12 mouse cellular contexts compared by ENCODE assay signal in genomic region chr13:99503370-99503979, GRCm38 (mm10). TPM values are rescaled to one million over a fixed set of nuclear protein-coding genes. Genes with fewer than 3 reads are reported as not detected.
DNase-seq lines count a peak whose midpoint lies in the region; ATAC-seq and TF ChIP-seq lines count a peak whose summit lies in the region.
"Had no signal": no experiment of that assay in that cellular context is flagged by ENCODE, and none has a peak within 500 bp of the region (broad histone marks: within the 10 kb centered on the region; RNA-seq: fewer than 3 reads in every experiment).

No protein-coding gene starts in this region.

- no peaks in the 10 kb centered on the region for H3K9me3 ChIP-seq in midbrain, embryonic 12.5 days
- H3K9me3 ChIP-seq in midbrain, embryonic 11.5 days (ENCODE audit: control insufficient read depth, low read length) = no peaks in the 10 kb centered on the region
- no peaks in the 10 kb centered on the region for H3K9me3 ChIP-seq in CH12.LX (replicated peaks; ENCODE audit: low read length)
- H3K9me3 ChIP-seq in forebrain, postnatal 0 days (ENCODE audit: low read length) = no peaks in the 10 kb centered on the region
- H3K9me3 ChIP-seq in stomach, postnatal 0 days (ENCODE audit: control insufficient read depth, low read length) = no peaks in the 10 kb centered on the region
- no peaks in the 10 kb centered on the region for H3K9me3 ChIP-seq in liver, embryonic 11.5 days (ENCODE audit: control insufficient read depth, low read length)

- TF ChIP-seq POLR2A in CH12.LX (IDR thresholded peaks at IDR 0.05; ENCODE audit: low read depth, low read length) (no peak), myocyte (IDR thresholded peaks at IDR 0.05; ENCODE audit: insufficient read length, low read depth) (peak; percentile 35)

- no peak overlapping the region for H3K9ac ChIP-seq in midbrain, embryonic 12.5 days (replicated peaks)
- H3K9ac ChIP-seq in midbrain, embryonic 11.5 days (ENCODE audit: low read length) = no peak overlapping the region
- H3K9ac ChIP-seq in CH12.LX (ENCODE audit: insufficient read depth, low read depth) = no peak overlapping the region
- no peak overlapping the region for H3K9ac ChIP-seq in forebrain, postnatal 0 days
- no peak overlapping the region for H3K9ac ChIP-seq in stomach, postnatal 0 days (ENCODE audit: low read length)
- H3K9ac ChIP-seq in liver, embryonic 11.5 days (ENCODE audit: low read depth, low read length) = no peak overlapping the region

- peak overlapping the region; percentile 61 for H3K27ac ChIP-seq in midbrain, embryonic 12.5 days (replicated peaks)
- no peak overlapping the region for H3K27ac ChIP-seq in midbrain, embryonic 11.5 days (ENCODE audit: low read depth, low read length)
- no peak overlapping the region for H3K27ac ChIP-seq in CH12.LX (ENCODE audit: insufficient read depth, low read depth)
- H3K27ac ChIP-seq in forebrain, postnatal 0 days (ENCODE audit: low read depth, low read length) = peak overlapping the region; percentile 41; the same call in 1 of the 2 replicates
- H3K27ac ChIP-seq in stomach, postnatal 0 days (replicated peaks) = no peak overlapping the region
- no peak overlapping the region for H3K27ac ChIP-seq in liver, embryonic 11.5 days (ENCODE audit: low read depth, low read length)

- H3K27me3 ChIP-seq in midbrain, embryonic 12.5 days = no peaks in the 10 kb centered on the region
- H3K27me3 ChIP-seq in midbrain, embryonic 11.5 days (ENCODE audit: control insufficient read depth, insufficient read depth, low read length) = no peaks in the 10 kb centered on the region
- no peaks in the 10 kb centered on the region for H3K27me3 ChIP-seq in CH12.LX (replicated peaks)
- no peaks in the 10 kb centered on the region for H3K27me3 ChIP-seq in forebrain, postnatal 0 days (ENCODE audit: insufficient read depth, low read length)
- H3K27me3 ChIP-seq in myocyte (ENCODE audit: control insufficient read depth, insufficient read depth, insufficient read length) = no peaks in the 10 kb centered on the region
- H3K27me3 ChIP-seq in stomach, postnatal 0 days (ENCODE audit: control insufficient read depth, insufficient read depth, low read length) = no peaks in the 10 kb centered on the region
- H3K27me3 ChIP-seq in liver, embryonic 11.5 days (replicated peaks; ENCODE audit: control insufficient read depth, insufficient read depth, low read length) = no peaks in the 10 kb centered on the region

- H3K4me1 ChIP-seq in midbrain, embryonic 12.5 days = peaks cover 67% of the 10 kb centered on the region
- peaks cover 23% of the 10 kb centered on the region for H3K4me1 ChIP-seq in midbrain, embryonic 11.5 days (ENCODE audit: control insufficient read depth, insufficient read depth, low read length)
- H3K4me1 ChIP-seq in CH12.LX (ENCODE audit: control insufficient read depth in 1 of 2, insufficient read depth in 2 of 2) = peaks cover 14 to 24% of the 10 kb centered on the region in 2 experiments
- H3K4me1 ChIP-seq in forebrain, postnatal 0 days (ENCODE audit: insufficient read depth) = peaks cover 24% of the 10 kb centered on the region; the same call in 1 of the 2 replicates
- 0 out of 2 replicates have a peak, but pooled peaks cover 3% of the 10 kb centered on the region for H3K4me1 ChIP-seq in stomach, postnatal 0 days (replicated peaks; ENCODE audit: control insufficient read depth, insufficient read depth)
- H3K4me1 ChIP-seq in liver, embryonic 11.5 days (replicated peaks; ENCODE audit: control insufficient read depth, insufficient read depth, low read length) = no peaks in the 10 kb centered on the region

- no peak for TF ChIP-seq EP300 in CH12.LX (IDR thresholded peaks at IDR 0.05; ENCODE audit: low read length)
- TF ChIP-seq EP300 in stomach, postnatal 0 days (optimal IDR thresholded peaks at IDR 0.05) = no peak

- dilution Hi-C loops in CH12.LX (cut with MboI; ENCODE audit: extremely low pct_ligation_motif_present, extremely low pct_unique_long_range_greater_than_20kb, low sequenced_read_pairs) = loop anchor here (25.0 kb wide), 1 partner anchor 116 kb away; no protein-coding TSS in a partner anchor

- DNase-seq in midbrain, embryonic 11.5 days (ENCODE audit: low spot score, missing footprints) = no peak
- DNase-seq in CH12.LX (ENCODE audit: extremely low read depth) = peak; percentile 67
- no peak for DNase-seq in forebrain, postnatal 0 days
- DNase-seq in stomach, postnatal 0 days (ENCODE audit: low spot score) = no peak
- no peak for DNase-seq in liver, embryonic 11.5 days (ENCODE audit: low spot score)
- no peak for DNase-seq in spleen, adult 18-20 months
- DNase-seq: adrenal gland, postnatal 36 days; gastrocnemius, postnatal 10 days; heart, postnatal 14 days; kidney, postnatal 14 days had no signal

- H3K36me3 ChIP-seq in midbrain, embryonic 12.5 days = peaks cover 72% of the 10 kb centered on the region
- peaks cover 30% of the 10 kb centered on the region for H3K36me3 ChIP-seq in midbrain, embryonic 11.5 days (ENCODE audit: control insufficient read depth, insufficient read depth, low read length)
- H3K36me3 ChIP-seq in CH12.LX (replicated peaks in 1 of 2; ENCODE audit: control insufficient read depth in 1 of 2, insufficient read depth in 1 of 2, low read length in 1 of 2) = no peaks in the 10 kb centered on the region
- peaks cover 48% of the 10 kb centered on the region for H3K36me3 ChIP-seq in forebrain, postnatal 0 days (ENCODE audit: insufficient read depth)
- peaks cover 47% of the 10 kb centered on the region for H3K36me3 ChIP-seq in myocyte (ENCODE audit: control insufficient read depth, insufficient read depth)
- no peaks in the 10 kb centered on the region for H3K36me3 ChIP-seq in stomach, postnatal 0 days (ENCODE audit: control insufficient read depth, insufficient read depth, low read length)
- H3K36me3 ChIP-seq in liver, embryonic 11.5 days (ENCODE audit: control insufficient read depth, insufficient read depth, low read length) = no peaks in the 10 kb centered on the region

- TF ChIP-seq CTCF in CH12.LX (conservative IDR thresholded peaks at IDR 0.05 in 1 of 2, IDR thresholded peaks at IDR 0.05 in 1 of 2; ENCODE audit: low read depth in 2 of 2, low read length in 2 of 2) = no peak
- no peak for TF ChIP-seq CTCF in forebrain, postnatal 0 days (IDR thresholded peaks at IDR 0.05; ENCODE audit: low read depth)
- no peak for TF ChIP-seq CTCF in stomach, postnatal 0 days (IDR thresholded peaks at IDR 0.05; ENCODE audit: low read depth)

- no peak overlapping the region for H3K4me2 ChIP-seq in midbrain, embryonic 12.5 days (replicated peaks)
- no peak overlapping the region for H3K4me2 ChIP-seq in midbrain, embryonic 11.5 days
- H3K4me2 ChIP-seq in CH12.LX (ENCODE audit: insufficient read depth, low read depth, poor library complexity, severe bottlenecking) (peak overlapping the region; percentile 68), myocyte (ENCODE audit: low read depth) (peak overlapping the region; percentile 76)
- H3K4me2 ChIP-seq in forebrain, postnatal 0 days (ENCODE audit: low read depth) = peak overlapping the region; percentile 37; the same call in 1 of the 2 replicates
- no peak overlapping the region for H3K4me2 ChIP-seq in stomach, postnatal 0 days (replicated peaks; ENCODE audit: low read depth)
- no peak overlapping the region for H3K4me2 ChIP-seq in liver, embryonic 11.5 days

- TF ChIP-seq RAD21 in CH12.LX (IDR thresholded peaks at IDR 0.05; ENCODE audit: low read depth, low read length) = no peak

- 89% methylated on average over 14 of the region's 14 CpGs for WGBS in midbrain, embryonic 12.5 days
- 92% methylated on average over 14 of the region's 14 CpGs for WGBS in midbrain, embryonic 11.5 days
- 59% methylated on average over 14 of the region's 14 CpGs for WGBS in forebrain, postnatal 0 days
- WGBS in stomach, postnatal 0 days = 67% methylated on average over 14 of the region's 14 CpGs
- WGBS in liver, embryonic 11.5 days = 60% methylated on average over 14 of the region's 14 CpGs

- in situ Hi-C loops in CH12.LX (cut with MboI; ENCODE audit: low pct_ligation_motif_present, low pct_unique_long_range_greater_than_20kb, low sequenced_read_pairs) = loop anchor here (25.0 kb wide), 1 partner anchor 334 kb away; no protein-coding TSS in a partner anchor

- ATAC-seq in midbrain, embryonic 12.5 days (ENCODE audit: low FRiP score, low read depth) = no peak
- ATAC-seq in midbrain, embryonic 11.5 days (ENCODE audit: low FRiP score) = no peak
- ATAC-seq in forebrain, postnatal 0 days = no peak
- no peak for ATAC-seq in stomach, postnatal 0 days (ENCODE audit: low FRiP score, low TSS enrichment)
- no peak for ATAC-seq in liver, embryonic 11.5 days (replicated peaks; ENCODE audit: low FRiP score)

- no peak overlapping the region for H3K4me3 ChIP-seq in midbrain, embryonic 12.5 days
- no peak overlapping the region for H3K4me3 ChIP-seq in midbrain, embryonic 11.5 days (ENCODE audit: low read depth, low read length)
- H3K4me3 ChIP-seq in CH12.LX (replicated peaks in 1 of 3; ENCODE audit: low read depth in 2 of 3, low read length in 2 of 3, poor library complexity in 1 of 3) (no peak overlapping the region), myocyte (no peak overlapping the region)
- H3K4me3 ChIP-seq in forebrain, postnatal 0 days (ENCODE audit: low read depth, low read length) = no peak overlapping the region
- H3K4me3 ChIP-seq in stomach, postnatal 0 days (ENCODE audit: low read depth, low read length) = no peak overlapping the region
- no peak overlapping the region for H3K4me3 ChIP-seq in liver, embryonic 11.5 days (ENCODE audit: low read depth, low read length)

- no peaks in the 10 kb centered on the region for H3K79me2 ChIP-seq in CH12.LX (replicated peaks; ENCODE audit: control insufficient read depth, extremely low read depth, insufficient read depth, poor library complexity, severe bottlenecking)
- H3K79me2 ChIP-seq in myocyte (ENCODE audit: control insufficient read depth, insufficient read depth) = peaks cover 69% of the 10 kb centered on the region

- no peak overlapping the region for H3ac ChIP-seq in myocyte (ENCODE audit: control insufficient read depth, insufficient read length)

TF ChIP-seq in CH12.LX, 34 proteins besides CTCF, POLR2A, EP300 and RAD21 (continues in another document):
- TF ChIP-seq BHLHE40 (IDR thresholded peaks at IDR 0.05; ENCODE audit: low read depth, low read length) = peak; percentile 92

TF ChIP-seq in myocyte, 11 proteins besides CTCF, POLR2A, EP300 and RAD21 (continues in another document):
- peak; percentile 43 for TF ChIP-seq POLR2AphosphoS2 (IDR thresholded peaks at IDR 0.05; ENCODE audit: insufficient read length, low read depth)

RNA-seq across cellular contexts. Expression of gene Map1b, which starts 12.9 kb away (rescaled TPM):
- polyA plus RNA-seq in midbrain, embryonic 12.5 days (2016; fragmentation: Nextera tagmentation; extraction: Ambion mirVana) = 1,345 and 1,353 TPM in 2 replicates
- 911 and 979 TPM in 2 replicates for polyA plus RNA-seq in midbrain, embryonic 11.5 days (2014; fragmentation: Nextera tagmentation; extraction: Ambion mirVana)
- total RNA-seq in CH12.LX (2012; rRNA removed) (0.08 and 0.13 TPM in 2 replicates), CH12.LX (2014; rRNA removed) (not detected in 2 replicates)
- polyA plus RNA-seq in CH12.LX (2012; ENCODE audit: insufficient read length, low read depth) (0.04 TPM in 2 replicates), myocyte (2012; fragmentation: generic; extraction: Trizol) (40.6 TPM)
- 589 and 781 TPM in 2 replicates for total RNA-seq in forebrain, postnatal 0 days (2014; rRNA removed)
- polyA plus RNA-seq in forebrain, postnatal 0 days (2015; fragmentation: Nextera tagmentation; extraction: Ambion mirVana) = 1,169 and 2,082 TPM in 2 replicates
- 54.1 and 63.8 TPM in 2 replicates for polyA plus RNA-seq in stomach, postnatal 0 days (2015; fragmentation: Nextera tagmentation; extraction: Ambion mirVana)
- polyA plus RNA-seq in liver, embryonic 11.5 days (2014; fragmentation: Nextera tagmentation; extraction: Ambion mirVana) = 32.6 and 39.6 TPM in 2 replicates

Comparison
In these comparisons a context has a peak if more than half of its experiments do, and no peak if none do; other contexts are left out.
1. H3K27ac ChIP-seq: peak in midbrain, embryonic 12.5 days (single experiment) and forebrain, postnatal 0 days (single experiment); none in midbrain, embryonic 11.5 days (single experiment), CH12.LX (single experiment), stomach, postnatal 0 days (single experiment) and liver, embryonic 11.5 days (single experiment).
2. H3K4me2 ChIP-seq: peak in CH12.LX (single experiment), forebrain, postnatal 0 days (single experiment) and myocyte (single experiment); none in midbrain, embryonic 12.5 days (single experiment), midbrain, embryonic 11.5 days (single experiment), stomach, postnatal 0 days (single experiment) and liver, embryonic 11.5 days (single experiment).
3. RNA of gene Map1b, which starts 12.9 kb away (polyA plus RNA-seq): 1,169 to 2,082 TPM in forebrain, postnatal 0 days, 1,345 to 1,353 TPM in midbrain, embryonic 12.5 days, 911 to 979 TPM in midbrain, embryonic 11.5 days, 54.1 to 63.8 TPM in stomach, postnatal 0 days, 40.6 TPM in myocyte (single experiment) and 32.6 to 39.6 TPM in liver, embryonic 11.5 days; 0.04 TPM in CH12.LX; every median in the first group is over 10 times any median in the second.